ENCODE assay signal across 8 mouse cellular contexts in the genomic region with DNA sequence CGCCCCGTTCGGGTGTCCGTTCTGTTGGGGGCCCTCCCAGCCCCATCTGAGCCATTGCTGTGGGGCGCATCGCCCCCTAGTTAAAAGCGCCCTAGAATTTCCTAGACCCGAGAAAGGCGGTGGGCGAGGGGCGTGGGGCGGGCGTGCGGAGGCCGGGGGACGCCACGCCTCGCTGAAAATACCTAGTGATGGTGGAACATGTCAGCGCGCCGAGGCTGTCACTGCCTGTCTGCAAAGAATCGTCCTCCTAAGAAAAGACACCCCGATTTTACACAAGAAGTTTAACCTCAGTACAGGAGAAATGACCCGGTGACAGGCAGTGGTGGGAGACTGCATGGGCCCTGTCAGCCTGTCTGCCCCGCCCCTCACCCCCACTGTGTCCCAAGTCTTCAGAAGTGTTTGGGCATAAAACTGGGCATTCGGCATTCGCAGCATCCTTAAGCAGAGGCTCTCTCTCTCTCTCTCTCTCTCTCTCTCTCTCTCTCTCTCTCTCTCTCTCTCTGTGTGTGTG. TPM values are rescaled to one million over a fixed set of nuclear protein-coding genes. Genes with fewer than 3 reads are reported as not detected.
DNase-seq lines count a peak whose midpoint lies in the region; ATAC-seq and TF ChIP-seq lines count a peak whose summit lies in the region.

No protein-coding gene starts in this region.

- peak overlapping the region; percentile 89 for H3K9ac ChIP-seq in lung, embryonic 16.5 days (ENCODE audit: low read length)
- H3K9ac ChIP-seq in heart, postnatal 0 days (replicated peaks; ENCODE audit: low read depth, low read length) = peak overlapping the region; percentile 64
- peak overlapping the region; percentile 62 for H3K9ac ChIP-seq in limb, embryonic 15.5 days
- H3K9ac ChIP-seq in stomach, embryonic 14.5 days (replicated peaks; ENCODE audit: low read depth, low read length) = peak overlapping the region; percentile 81

- ATAC-seq in lung, embryonic 16.5 days (ENCODE audit: low read depth) = no peak
- ATAC-seq in heart, postnatal 0 days (ENCODE audit: insufficient read depth, low read depth) = no peak
- ATAC-seq in limb, embryonic 15.5 days (ENCODE audit: insufficient number of reproducible peaks, low FRiP score, low TSS enrichment, low read depth) = no peak
- ATAC-seq in stomach, embryonic 14.5 days (ENCODE audit: insufficient number of reproducible peaks, insufficient read depth, low FRiP score, low read depth) = no peak

- TF ChIP-seq CTCF in heart, postnatal 0 days (IDR thresholded peaks at IDR 0.05; ENCODE audit: low read depth) = no peak

- peak; percentile 48 to 75 for DNase-seq in adrenal gland, adult (ENCODE audit: inconsistent age in 2 of 2, low spot score in 1 of 2)
- DNase-seq in adrenal gland, postnatal 25 days = no peak
- DNase-seq in lung, postnatal 25 days (ENCODE audit: low spot score) = no peak
- DNase-seq in heart, postnatal 0 days (ENCODE audit: low spot score) = no peak
- no peak for DNase-seq in adipocyte (ENCODE audit: low spot score)

- H3K4me2 ChIP-seq in lung, embryonic 16.5 days (ENCODE audit: low read depth, low read length) = peak overlapping the region; percentile 96
- peak overlapping the region; percentile 99 for H3K4me2 ChIP-seq in heart, postnatal 0 days (ENCODE audit: low read depth, low read length)
- peak overlapping the region; percentile 100 for H3K4me2 ChIP-seq in limb, embryonic 15.5 days
- peak overlapping the region; percentile 93 for H3K4me2 ChIP-seq in stomach, embryonic 14.5 days (replicated peaks; ENCODE audit: low read depth, low read length)

- TF ChIP-seq EP300 in heart, postnatal 0 days (IDR thresholded peaks at IDR 0.05; ENCODE audit: low read depth) = no peak

- peak overlapping the region; percentile 64 for H3K27ac ChIP-seq in lung, embryonic 16.5 days (ENCODE audit: low read length)
- H3K27ac ChIP-seq in heart, postnatal 0 days (ENCODE audit: low read depth) = peak overlapping the region; percentile 31
- H3K27ac ChIP-seq in limb, embryonic 15.5 days = no peak overlapping the region
- peak overlapping the region; percentile 74; the same call in 1 of the 2 replicates for H3K27ac ChIP-seq in stomach, embryonic 14.5 days (ENCODE audit: low read length)

- H3K4me3 ChIP-seq in lung, embryonic 16.5 days (ENCODE audit: low read length) = peak overlapping the region; percentile 83
- peak overlapping the region; percentile 65 for H3K4me3 ChIP-seq in heart, postnatal 0 days (ENCODE audit: low read depth, low read length)
- peak overlapping the region; percentile 75 for H3K4me3 ChIP-seq in limb, embryonic 15.5 days
- peak overlapping the region; percentile 82 for H3K4me3 ChIP-seq in stomach, embryonic 14.5 days (ENCODE audit: low read depth, low read length)

- no peaks in the 10 kb centered on the region for H3K27me3 ChIP-seq in lung, embryonic 16.5 days (ENCODE audit: control insufficient read depth, insufficient read depth, low read depth, low read length)
- H3K27me3 ChIP-seq in heart, postnatal 0 days (ENCODE audit: control insufficient read depth, insufficient read depth, low read length) = 0 out of 2 replicates have a peak, but pooled peaks cover 6% of the 10 kb centered on the region
- peaks cover 51% of the 10 kb centered on the region for H3K27me3 ChIP-seq in limb, embryonic 15.5 days
- H3K27me3 ChIP-seq in stomach, embryonic 14.5 days (ENCODE audit: control insufficient read depth, insufficient read depth, low read length) = no peaks in the 10 kb centered on the region

- no peaks in the 10 kb centered on the region for H3K9me3 ChIP-seq in lung, embryonic 16.5 days (ENCODE audit: control insufficient read depth, low read length)
- no peaks in the 10 kb centered on the region for H3K9me3 ChIP-seq in heart, postnatal 0 days (replicated peaks; ENCODE audit: control insufficient read depth, low read length)
- H3K9me3 ChIP-seq in limb, embryonic 15.5 days = no peaks in the 10 kb centered on the region
- H3K9me3 ChIP-seq in stomach, embryonic 14.5 days (ENCODE audit: control insufficient read depth, low read depth, low read length) = no peaks in the 10 kb centered on the region

- 1% methylated on average over 27 of the region's 27 CpGs for WGBS in lung, embryonic 16.5 days
- WGBS in heart, postnatal 0 days = under 1% methylated on average over 27 of the region's 27 CpGs
- WGBS in limb, embryonic 15.5 days = 2% methylated on average over 27 of the region's 27 CpGs
- 1% methylated on average over 27 of the region's 27 CpGs for WGBS in stomach, embryonic 14.5 days

- peaks cover 28% of the 10 kb centered on the region for H3K4me1 ChIP-seq in lung, embryonic 16.5 days (replicated peaks; ENCODE audit: control insufficient read depth, insufficient read depth, low read length)
- peaks cover 26% of the 10 kb centered on the region; the same call in 1 of the 2 replicates for H3K4me1 ChIP-seq in heart, postnatal 0 days (ENCODE audit: control insufficient read depth, insufficient read depth)
- H3K4me1 ChIP-seq in limb, embryonic 15.5 days = peaks cover 22% of the 10 kb centered on the region
- peaks cover 7% of the 10 kb centered on the region; the same call in 1 of the 2 replicates for H3K4me1 ChIP-seq in stomach, embryonic 14.5 days (ENCODE audit: control insufficient read depth, insufficient read depth, low read length)

- H3K36me3 ChIP-seq in lung, embryonic 16.5 days (ENCODE audit: control insufficient read depth, insufficient read depth, low read length) = no peaks in the 10 kb centered on the region
- H3K36me3 ChIP-seq in heart, postnatal 0 days (replicated peaks; ENCODE audit: control insufficient read depth, insufficient read depth, low read length) = no peaks in the 10 kb centered on the region
- H3K36me3 ChIP-seq in limb, embryonic 15.5 days = no peaks in the 10 kb centered on the region
- H3K36me3 ChIP-seq in stomach, embryonic 14.5 days (ENCODE audit: control insufficient read depth, insufficient read depth, low read length) = no peaks in the 10 kb centered on the region

RNA-seq across cellular contexts. Expression of a gene that starts 0.8 kb away (rescaled TPM):
- 49.1 and 57.1 TPM in 2 replicates for total RNA-seq in adrenal gland, postnatal 25 days (2021)
- polyA plus RNA-seq in lung, embryonic 16.5 days (2015; fragmentation: Nextera tagmentation; extraction: Ambion mirVana) = 1.8 and 2.3 TPM in 2 replicates
- total RNA-seq in heart, postnatal 0 days (2014; rRNA removed; ENCODE audit: low replicate concordance) = 66.1 and 143 TPM in 2 replicates
- polyA plus RNA-seq in heart, postnatal 0 days (2015; fragmentation: Nextera tagmentation; extraction: Ambion mirVana) = 1.2 and 1.6 TPM in 2 replicates
- 0.68 and 0.90 TPM in 2 replicates for polyA plus RNA-seq in limb, embryonic 15.5 days (2015; fragmentation: Nextera tagmentation; extraction: Ambion mirVana)
- polyA plus RNA-seq in stomach, embryonic 14.5 days (2014; fragmentation: Nextera tagmentation; extraction: Ambion mirVana) = 5.0 and 6.0 TPM in 2 replicates

Comparison
In these comparisons a context has a peak if more than half of its experiments do, and no peak if none do; other contexts are left out.
1. DNase-seq: peak in adrenal gland, adult (2 of 2); none in adrenal gland, postnatal 25 days (single experiment), lung, postnatal 25 days (single experiment), heart, postnatal 0 days (single experiment) and adipocyte (single experiment).
2. Peak in every context shown above with its lines, with median percentiles within 50 percentile points of each other: H3K4me2 ChIP-seq, H3K4me3 ChIP-seq and H3K9ac ChIP-seq.